Mouse (Mus musculus): ENCODE measurements at regions not wholly inside any gene's neighbourhood (a gene's known extent, or its start where the extent isn't known, plus 50 kb on each side); places are given as distances from the start of the nearest gene placed in this dataset.
"Not testable (repeated sequence)": the region's sequence is repeated elsewhere in the genome, so short reads cannot be mapped to it uniquely, and the experiment has no call there.

DNA sequence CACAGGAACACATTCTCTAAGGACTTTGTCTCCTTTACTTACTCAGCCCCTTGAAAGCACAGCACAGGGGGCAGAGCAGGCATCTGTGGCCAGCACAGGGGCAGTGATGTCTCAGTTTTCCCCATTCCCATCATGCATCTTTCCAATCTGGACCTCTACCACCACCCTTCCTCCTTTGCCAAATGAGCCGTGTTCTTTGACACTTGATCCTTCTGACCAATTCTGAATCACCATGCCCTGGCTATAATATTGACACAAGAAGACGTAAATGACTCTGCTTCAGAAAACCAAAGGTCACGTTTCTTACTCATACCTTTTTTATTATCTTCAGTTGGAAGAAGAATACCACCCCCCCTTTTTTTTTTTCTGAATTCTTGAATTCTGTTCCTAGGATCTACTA lies 632.4 kb upstream of the Ptbp2 start:
- ATAC-seq (ENCODE audit: extremely low read depth, insufficient number of reproducible peaks, low FRiP score, poor library complexity, severe bottlenecking), result no peak

DNA sequence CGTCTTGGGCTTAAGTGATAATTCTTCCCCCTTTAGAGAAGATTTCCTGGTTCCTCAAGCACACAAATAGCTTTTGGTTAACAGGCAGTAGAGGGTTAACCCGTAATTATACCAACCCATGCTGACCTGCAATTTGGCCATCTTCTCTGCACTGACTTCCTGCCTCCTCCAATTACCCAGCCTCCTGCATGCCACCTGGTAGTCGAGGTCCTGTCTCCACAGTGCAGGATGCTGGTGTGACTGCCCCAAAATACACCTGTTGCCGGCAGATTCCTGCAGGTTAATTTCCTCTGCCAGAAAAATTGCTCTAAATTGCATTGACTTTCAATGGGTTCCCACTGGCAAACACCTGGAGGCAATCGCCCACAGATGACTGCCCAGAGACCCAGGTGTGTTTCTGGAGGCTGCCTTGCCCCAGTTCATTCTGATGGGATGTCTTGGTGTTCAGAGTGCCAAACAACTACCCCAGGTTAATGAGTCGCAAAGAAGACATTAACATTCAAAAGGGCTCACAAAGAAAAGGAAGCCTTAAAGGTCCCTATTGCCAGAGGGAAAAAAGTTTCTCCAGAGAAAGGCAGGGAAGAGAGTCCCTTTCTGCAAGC lies 591.5 kb upstream of the Ptbp2 start:
- ATAC-seq (ENCODE audit: extremely low read depth, insufficient number of reproducible peaks, low FRiP score, poor library complexity, severe bottlenecking), result no peak

DNA sequence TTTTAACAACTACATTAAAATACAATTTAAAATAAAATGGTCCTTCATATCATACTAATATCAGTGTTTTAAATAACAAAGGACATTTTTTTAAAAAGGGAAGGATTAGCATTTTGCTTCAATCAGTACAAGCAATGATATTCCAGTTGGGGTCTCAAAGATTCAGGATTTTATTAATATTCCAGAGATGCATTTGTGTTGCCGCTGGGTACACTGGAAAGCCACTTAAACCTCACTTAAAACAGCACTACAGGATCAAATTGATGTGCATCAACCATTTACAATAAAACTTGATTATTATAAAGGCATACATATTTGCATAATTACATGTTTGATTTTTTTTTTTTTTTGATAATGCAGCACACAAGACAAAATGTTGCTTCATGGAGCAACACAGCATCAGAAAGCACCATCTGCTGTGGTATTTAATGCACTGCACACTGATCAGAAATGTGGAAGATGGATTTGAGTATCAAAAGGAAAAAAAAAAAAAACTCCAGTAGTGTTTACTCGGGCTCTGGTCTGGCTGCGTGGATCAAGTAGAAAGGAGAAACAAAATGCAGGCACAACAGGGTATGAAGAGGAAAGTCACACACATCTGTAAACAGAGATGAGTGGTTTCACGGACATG lies 558.6 kb upstream of the Ptbp2 start:
- no peak for ATAC-seq (ENCODE audit: extremely low read depth, insufficient number of reproducible peaks, low FRiP score, poor library complexity, severe bottlenecking)

DNA sequence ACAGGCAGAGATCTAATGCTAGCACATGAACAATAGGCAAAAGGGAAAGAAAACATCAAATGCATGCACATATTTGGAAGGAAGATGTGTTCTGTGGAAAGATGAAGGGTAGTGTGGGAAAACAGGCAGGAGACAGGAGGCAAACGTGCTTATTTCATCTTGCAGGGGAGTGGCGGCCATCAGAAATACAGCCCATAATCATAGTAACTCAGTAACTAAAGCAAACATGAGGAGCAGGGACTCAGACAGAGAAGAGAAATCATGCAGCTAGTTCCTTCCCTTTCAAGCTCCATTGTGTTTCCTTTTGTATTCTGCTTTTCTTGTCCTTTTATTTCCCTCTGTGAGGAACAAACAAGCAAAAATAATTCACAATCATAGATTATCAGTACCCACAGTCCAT lies 557.6 kb upstream of the Ptbp2 start:
- no peak for ATAC-seq (ENCODE audit: extremely low read depth, insufficient number of reproducible peaks, low FRiP score, poor library complexity, severe bottlenecking)

DNA sequence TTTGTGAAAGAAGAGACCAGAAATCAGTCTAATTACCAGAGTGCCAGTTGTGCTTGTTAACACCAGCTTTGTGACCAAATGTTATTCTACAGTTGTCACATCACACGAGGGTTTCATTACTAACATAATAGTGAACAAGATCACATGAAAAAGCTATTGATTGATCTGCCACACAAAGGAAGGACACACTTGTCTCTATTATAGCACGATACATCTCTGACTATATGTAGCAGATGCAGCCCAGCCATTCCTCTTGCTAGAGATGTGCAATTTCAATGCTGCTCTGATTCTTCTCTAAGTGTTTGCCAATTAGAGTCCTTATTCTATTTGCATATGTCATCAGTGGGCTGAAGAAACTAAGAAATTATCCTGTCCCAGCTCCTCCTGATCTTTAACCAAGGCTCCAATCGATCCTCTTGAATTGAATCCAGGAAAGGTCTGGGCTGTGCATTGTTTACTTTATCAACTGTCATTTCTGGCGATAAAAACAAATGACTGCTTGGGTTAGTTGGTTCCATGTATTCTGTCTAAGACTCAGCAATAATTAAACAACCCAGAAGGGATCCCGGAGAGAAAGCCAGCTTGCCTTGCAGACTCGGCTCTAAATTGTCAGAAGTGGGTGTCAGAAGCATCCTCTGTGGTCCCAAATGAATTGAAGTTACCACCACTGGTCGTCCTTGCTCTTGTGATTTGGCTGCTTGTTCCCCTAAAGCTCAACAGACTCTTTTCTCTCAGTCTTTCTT lies 551.7 kb upstream of the Ptbp2 start:
- ATAC-seq (ENCODE audit: extremely low read depth, insufficient number of reproducible peaks, low FRiP score, poor library complexity, severe bottlenecking), result no peak

DNA sequence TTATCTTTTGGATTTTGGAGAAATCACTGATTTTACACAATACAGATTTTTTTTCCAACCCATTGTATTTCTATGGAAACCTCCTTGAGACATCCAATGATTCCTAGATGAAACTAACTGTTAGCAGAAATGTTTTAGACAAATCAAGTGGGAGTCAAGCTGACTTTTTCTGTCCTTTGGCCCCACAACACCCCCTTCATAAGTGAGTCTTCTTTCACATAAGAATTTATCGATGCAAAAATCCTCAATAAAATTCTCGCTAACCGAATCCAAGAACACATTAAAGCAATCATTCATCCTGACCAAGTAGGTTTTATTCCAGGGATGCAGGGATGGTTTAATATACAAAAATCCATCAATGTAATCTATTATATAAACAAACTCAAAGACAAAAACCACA lies 522.8 kb upstream of the Ptbp2 start:
- not testable (repeated sequence) for ATAC-seq (ENCODE audit: extremely low read depth, insufficient number of reproducible peaks, low FRiP score, poor library complexity, severe bottlenecking)

DNA sequence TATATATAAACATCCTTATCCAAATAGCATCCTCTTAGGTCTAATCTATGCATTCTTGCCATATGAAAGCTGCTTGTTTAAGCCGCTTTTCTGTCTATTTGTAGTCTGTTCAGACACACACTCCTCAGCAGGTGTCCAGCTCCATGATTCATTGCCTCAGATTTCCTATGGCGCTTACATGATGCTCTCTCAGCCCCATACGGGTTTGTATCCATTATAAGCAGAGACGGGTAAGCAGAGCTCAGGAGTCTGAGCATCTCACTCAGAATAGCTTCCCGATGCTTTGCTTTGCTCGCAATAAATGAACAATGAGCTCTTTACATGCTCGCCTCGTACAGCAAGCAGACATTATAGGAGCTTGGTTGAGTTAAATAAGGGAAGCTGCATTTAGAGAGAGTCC lies 521.3 kb upstream of the Ptbp2 start:
- no peak for ATAC-seq (ENCODE audit: extremely low read depth, insufficient number of reproducible peaks, low FRiP score, poor library complexity, severe bottlenecking)

Measured in neutrophil, adult 5-6 weeks (primary cell).